Mouse (Mus musculus): ENCODE results near the gene Clip4. TPM values are rescaled to one million over a fixed set of nuclear protein-coding genes. Genes with fewer than 3 reads are reported as not detected.

The Clip4 gene
- total RNA-seq, 2 experiments from 2014 or later: 71.9 to 74.0 TPM

DNA sequence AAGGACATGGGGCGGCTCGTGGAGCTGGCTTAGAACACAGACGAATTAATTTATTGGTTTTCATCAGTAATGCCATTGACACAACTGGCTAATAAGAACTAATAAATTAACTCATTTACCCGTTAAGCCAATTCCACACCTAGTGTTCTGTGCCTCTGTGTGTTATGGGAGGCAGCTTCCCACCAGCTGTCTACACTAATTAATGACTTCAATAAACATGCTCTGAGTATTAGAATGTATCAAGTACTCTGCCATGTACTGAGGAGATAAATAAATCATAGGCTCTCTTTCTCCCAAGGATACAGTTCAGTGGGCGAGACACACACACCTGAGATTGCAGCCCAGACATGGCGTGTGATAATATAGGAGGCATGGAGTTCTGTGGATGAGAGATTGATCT lies 113.1 kb downstream of the Clip4 start:
- DNase-seq (ENCODE audit: extremely low spot score in 1 of 2, low spot score in 2 of 2): no peak
- TF ChIP-seq CTCF (IDR thresholded peaks at IDR 0.05): no peak
- intact Hi-C loops (cut with DNase I): no loop called here
- H3K4me3 ChIP-seq: no peak overlapping the region
- no peak overlapping the region for H3K27ac ChIP-seq

DNA sequence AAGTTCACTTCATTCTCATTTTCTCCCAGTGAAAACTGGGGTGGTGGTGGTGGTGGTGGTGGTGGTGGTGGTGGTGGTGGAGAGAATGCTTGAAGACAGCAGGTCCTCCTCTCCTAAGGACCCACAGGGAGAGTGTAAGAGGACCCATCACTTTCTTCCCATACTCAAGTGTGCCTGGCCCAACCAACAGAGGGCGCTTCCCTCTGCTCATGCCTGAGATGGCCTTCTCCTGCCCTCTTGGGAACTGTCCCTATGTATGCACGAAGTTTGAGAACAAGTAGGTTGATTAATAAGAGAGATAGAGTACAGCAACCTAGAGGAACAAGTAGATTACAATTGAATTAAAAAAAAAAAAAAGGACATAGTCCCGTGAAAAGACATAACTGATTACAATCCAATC lies 140.8 kb downstream of the Clip4 start:
- intact Hi-C loops (cut with DNase I): no loop called here
- peak in 1 of 2 experiments; percentile 13 for DNase-seq (ENCODE audit: extremely low spot score in 1 of 2, low spot score in 2 of 2)
- TF ChIP-seq CTCF (IDR thresholded peaks at IDR 0.05): peak; percentile 56
- H3K27ac ChIP-seq: no peak overlapping the region
- H3K4me3 ChIP-seq: no peak overlapping the region

DNA sequence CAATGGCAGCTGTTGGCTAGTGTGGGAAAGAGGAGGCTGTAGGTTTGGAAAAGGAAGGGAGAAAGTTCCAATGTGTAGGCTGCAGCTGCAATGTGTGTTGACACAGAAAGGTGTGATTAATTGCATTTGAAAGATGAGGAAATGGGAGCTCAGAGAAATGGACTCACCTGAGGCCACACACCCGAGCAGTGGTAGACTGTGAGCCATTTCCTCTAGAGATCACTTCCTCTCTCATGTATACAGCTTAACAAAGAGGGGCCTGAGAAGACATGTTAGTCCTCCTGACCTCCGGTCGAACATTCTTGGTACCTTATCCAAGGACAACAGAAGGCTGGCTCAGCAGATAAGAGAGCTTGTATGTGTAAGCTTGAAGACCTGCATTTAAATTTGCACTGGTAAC lies 144.9 kb downstream of the Clip4 start:
- H3K27ac ChIP-seq: no peak overlapping the region
- H3K4me3 ChIP-seq: no peak overlapping the region
- no peak for DNase-seq (ENCODE audit: extremely low spot score in 1 of 2, low spot score in 2 of 2)
- no peak for TF ChIP-seq CTCF (IDR thresholded peaks at IDR 0.05)
- intact Hi-C loops (cut with DNase I): no loop called here

Other genes with a start within 250 kb of the Clip4 start
- under 1 TPM; 0.45 to 0.47 TPM for gene Ndc80, start 241.6 kb upstream of the Clip4 start, total RNA-seq (2021)
- gene Spdya, start 216.4 kb upstream of the Clip4 start, total RNA-seq (2021): 1 to 10 TPM; 1.6 to 2.4 TPM
- gene Wdr43, start 152.6 kb upstream of the Clip4 start, total RNA-seq (2021): 10 to 100 TPM; 26.8 to 27.8 TPM
- gene Togaram2, start 95.2 kb upstream of the Clip4 start, total RNA-seq (2021): 1 to 10 TPM; 3.3 to 3.8 TPM
- gene Pcare, start 15.6 kb upstream of the Clip4 start, total RNA-seq (2021): under 1 TPM; 0.32 to 0.33 TPM

Data from left cerebral cortex, adult 2 months (tissue).